Mouse (Mus musculus): ENCODE results near the gene Kbtbd4.

Kbtbd4 gene

GRCm38 (mm10) chr2:90956053-90956452, 51.5 kb downstream of the Kbtbd4 start:
- DNase-seq (ENCODE audit: extremely low spot score, low spot score), result no peak

- no peak for DNase-seq (ENCODE audit: extremely low spot score, low spot score)
Observed at GRCm38 (mm10) chr2:90958856-90959255, 54.3 kb downstream of the Kbtbd4 start.

GRCm38 (mm10) chr2:90960012-90960411, 55.5 kb downstream of the Kbtbd4 start:
- no peak for DNase-seq (ENCODE audit: extremely low spot score, low spot score)
